Mouse (Mus musculus) ES-Bruce4 (cell line): ENCODE results near the gene Lrmda. TPM values are rescaled to one million over a fixed set of nuclear protein-coding genes. Genes with fewer than 3 reads are reported as not detected.

ENCODE experiments used
- H3K27ac ChIP-seq: 2 replicates; pipeline ENCODE4 v1.5.1; 2012; ENCODE audit warnings: low read length, inconsistent platforms; ENCODE audit not compliant: insufficient read depth
- H3K27me3 ChIP-seq: 2 replicates; pipeline ENCODE4 v1.6.1; 2012; ENCODE audit warnings: mild to moderate bottlenecking, low read length, inconsistent platforms; ENCODE audit not compliant: control insufficient read depth, poor library complexity, insufficient read depth, severe bottlenecking
- H3K36me3 ChIP-seq: 2 replicates; pipeline ENCODE4 v1.6.1; 2012; ENCODE audit warnings: inconsistent platforms, mild to moderate bottlenecking, low read length, moderate library complexity; ENCODE audit not compliant: control insufficient read depth, poor library complexity, insufficient read depth, severe bottlenecking
- H3K4me1 ChIP-seq: one replicate; pipeline ENCODE4 v1.8.1; 2011; ENCODE audit warnings: low read length; ENCODE audit not compliant: control insufficient read depth, insufficient read depth
- H3K4me3 ChIP-seq: 2 replicates; pipeline ENCODE4 v1.5.1; 2011; ENCODE audit warnings: low read depth, mild to moderate bottlenecking, low read length
- H3K9ac ChIP-seq: 2 replicates; pipeline ENCODE4 v1.6.1; 2012; ENCODE audit warnings: low read depth, mild to moderate bottlenecking, inconsistent platforms; ENCODE audit not compliant: poor library complexity, severe bottlenecking
- H3K9me3 ChIP-seq: replicated peaks from 2 replicates; pipeline ENCODE4 v1.6.1; 2012; ENCODE audit warnings: mild to moderate bottlenecking, low read length, inconsistent platforms; ENCODE audit not compliant: control insufficient read depth, poor library complexity, insufficient read depth, severe bottlenecking
- CTCF ChIP-seq: IDR thresholded peaks from one replicate; pipeline ENCODE4 v1.8.1; 2011; ENCODE audit warnings: low read depth, low read length
- EP300 ChIP-seq: IDR thresholded peaks from 2 replicates; pipeline ENCODE4 v1.6.1; 2011; ENCODE audit warnings: low read depth, low read length; ENCODE audit not compliant: insufficient read depth
- POLR2A ChIP-seq: IDR thresholded peaks from one replicate; pipeline ENCODE4 v1.8.1; 2011; ENCODE audit warnings: low read length; ENCODE audit not compliant: insufficient read depth
- polyA plus RNA-seq: library from polyadenylated mRNA; stranded (reverse); fragments of >200 nt; gene quantifications from 2 replicates; pipeline ENCODE4 v1.2.4, GENCODE M21; 2011; ENCODE audit warnings: low read depth; ENCODE audit not compliant: missing spikeins, insufficient read depth, insufficient read length

The Lrmda gene
- polyA plus RNA-seq, 1 experiment: not detected

- Histone ChIP-seq H3K4me1 (no peaks in the 10 kb centered on the region), H3K9ac (no peak overlapping the region), H3K27ac (no peak overlapping the region), H3K36me3 (no peaks in the 10 kb centered on the region), H3K9me3 (no peaks in the 10 kb centered on the region), H3K4me3 (no peak overlapping the region), H3K27me3 (no peaks in the 10 kb centered on the region)
- no peak for TF ChIP-seq CTCF
- TF ChIP-seq POLR2A: no peak
These were observed 1037.9 kb downstream of the Lrmda start for GRCm38 (mm10) chr14:23057228-23057976.

GRCm38 (mm10) chr14:23057987-23058386 lies 1038.5 kb downstream of the Lrmda start:
- Histone ChIP-seq H3K9ac (no peak overlapping the region), H3K4me3 (no peak overlapping the region), H3K36me3 (no peaks in the 10 kb centered on the region), H3K27me3 (no peaks in the 10 kb centered on the region), H3K9me3 (no peaks in the 10 kb centered on the region), H3K4me1 (no peaks in the 10 kb centered on the region), H3K27ac (no peak overlapping the region)
- TF ChIP-seq POLR2A (no peak), CTCF (no peak), EP300 (no peak)

- Histone ChIP-seq H3K27me3 (no peaks in the 10 kb centered on the region), H3K36me3 (no peaks in the 10 kb centered on the region), H3K4me3 (no peak overlapping the region), H3K9me3 (no peaks in the 10 kb centered on the region), H3K9ac (no peak overlapping the region), H3K4me1 (no peaks in the 10 kb centered on the region), H3K27ac (no peak overlapping the region)
- TF ChIP-seq CTCF (no peak), POLR2A (no peak), EP300 (no peak)
These were observed 1059.2 kb downstream of the Lrmda start for GRCm38 (mm10) chr14:23078719-23079118.

GRCm38 (mm10) chr14:23084241-23084773 lies 1064.8 kb downstream of the Lrmda start:
- no peaks in the 10 kb centered on the region for H3K4me1 ChIP-seq
- no peak overlapping the region for H3K4me3 ChIP-seq
- no peaks in the 10 kb centered on the region for H3K36me3 ChIP-seq
- no peaks in the 10 kb centered on the region for H3K9me3 ChIP-seq
- H3K9ac ChIP-seq: no peak overlapping the region
- H3K27ac ChIP-seq: no peak overlapping the region
- no peak for TF ChIP-seq CTCF
- TF ChIP-seq EP300: no peak
- no peak for TF ChIP-seq POLR2A
- no peaks in the 10 kb centered on the region for H3K27me3 ChIP-seq

- H3K36me3 ChIP-seq: no peaks in the 10 kb centered on the region
- no peaks in the 10 kb centered on the region for H3K4me1 ChIP-seq
- no peak overlapping the region for H3K9ac ChIP-seq
- no peaks in the 10 kb centered on the region for H3K9me3 ChIP-seq
- TF ChIP-seq EP300: no peak
- TF ChIP-seq POLR2A: no peak
- no peak for TF ChIP-seq CTCF
- no peaks in the 10 kb centered on the region for H3K27me3 ChIP-seq
- H3K27ac ChIP-seq: no peak overlapping the region
- no peak overlapping the region for H3K4me3 ChIP-seq
These were observed 1065.3 kb downstream of the Lrmda start for GRCm38 (mm10) chr14:23084797-23085196.

- H3K9me3 ChIP-seq: no peaks in the 10 kb centered on the region
- no peaks in the 10 kb centered on the region for H3K27me3 ChIP-seq
- TF ChIP-seq POLR2A (no peak), CTCF (no peak), EP300 (no peak)
- no peaks in the 10 kb centered on the region for H3K36me3 ChIP-seq
- no peak overlapping the region for H3K27ac ChIP-seq
- H3K4me1 ChIP-seq: no peaks in the 10 kb centered on the region
- no peak overlapping the region for H3K9ac ChIP-seq
- no peak overlapping the region for H3K4me3 ChIP-seq
These were observed 1073.8 kb downstream of the Lrmda start for GRCm38 (mm10) chr14:23093306-23093705.
